Mouse (Mus musculus): Measurements from ENCODE around the gene Zfp385a. TPM values are rescaled to one million over a fixed set of nuclear protein-coding genes. Genes with fewer than 3 reads are reported as not detected.

Gene Zfp385a
- total and polyA plus RNA-seq, 2 experiments from 2014 or later, result 13.0 to 21.3 TPM

GRCm38 (mm10) chr15:103362950-103363349 is 23.1 kb upstream of the Zfp385a start:
- Histone ChIP-seq H3K4me1 (ENCODE audit: insufficient read depth) (peaks cover 11% of the 10 kb centered on the region), H3K36me3 (ENCODE audit: insufficient read depth) (no peaks in the 10 kb centered on the region), H3K4me2 (ENCODE audit: low read depth) (no peak overlapping the region), H3K4me3 (ENCODE audit: low read depth, low read length) (no peak overlapping the region), H3K27me3 (ENCODE audit: insufficient read depth, low read length) (0 out of 2 replicates have a peak, but pooled peaks cover 1% of the 10 kb centered on the region), H3K27ac (ENCODE audit: low read depth, low read length) (no peak overlapping the region), H3K9me3 (ENCODE audit: low read length) (no peaks in the 10 kb centered on the region), H3K9ac (no peak overlapping the region)
- 88% methylated on average over 3 of the region's 3 CpGs for WGBS
- ATAC-seq (no peak), DNase-seq (no peak)
- no peak for TF ChIP-seq CTCF (IDR thresholded peaks at IDR 0.05; ENCODE audit: low read depth)

- H3K27me3 ChIP-seq (ENCODE audit: insufficient read depth, low read length), result no peaks in the 10 kb centered on the region
- H3K36me3 ChIP-seq (ENCODE audit: insufficient read depth), result no peaks in the 10 kb centered on the region
- no peak overlapping the region for H3K9ac ChIP-seq
- 77% methylated on average over 6 of the region's 7 CpGs for WGBS
- no peak overlapping the region for H3K4me3 ChIP-seq (ENCODE audit: low read depth, low read length)
- H3K9me3 ChIP-seq (ENCODE audit: low read length), result no peaks in the 10 kb centered on the region
- DNase-seq (no peak), ATAC-seq (no peak)
- no peak for TF ChIP-seq CTCF (IDR thresholded peaks at IDR 0.05; ENCODE audit: low read depth)
- H3K27ac ChIP-seq (ENCODE audit: low read depth, low read length), result no peak overlapping the region
- no peak overlapping the region for H3K4me2 ChIP-seq (ENCODE audit: low read depth)
- H3K4me1 ChIP-seq (ENCODE audit: insufficient read depth), result peaks cover 11% of the 10 kb centered on the region
Measured at GRCm38 (mm10) chr15:103362333-103362732, 22.4 kb upstream of the Zfp385a start.

GRCm38 (mm10) chr15:103361269-103361668 is 21.4 kb upstream of the Zfp385a start:
- no peak for DNase-seq
- Histone ChIP-seq H3K27ac (ENCODE audit: low read depth, low read length) (no peak overlapping the region), H3K36me3 (ENCODE audit: insufficient read depth) (no peaks in the 10 kb centered on the region), H3K4me1 (ENCODE audit: insufficient read depth) (peaks cover 6% of the 10 kb centered on the region), H3K9ac (no peak overlapping the region), H3K4me3 (ENCODE audit: low read depth, low read length) (no peak overlapping the region), H3K4me2 (ENCODE audit: low read depth) (no peak overlapping the region), H3K9me3 (ENCODE audit: low read length) (no peaks in the 10 kb centered on the region), H3K27me3 (ENCODE audit: insufficient read depth, low read length) (no peaks in the 10 kb centered on the region)
- WGBS, result 86% methylated on average over 1 of the region's 1 CpGs
- no peak for TF ChIP-seq CTCF (IDR thresholded peaks at IDR 0.05; ENCODE audit: low read depth)
- ATAC-seq, result no peak

GRCm38 (mm10) chr15:103359869-103360602 is 20.1 kb upstream of the Zfp385a start:
- no peak for TF ChIP-seq CTCF (IDR thresholded peaks at IDR 0.05; ENCODE audit: low read depth)
- H3K27me3 ChIP-seq (ENCODE audit: insufficient read depth, low read length), result no peaks in the 10 kb centered on the region
- ATAC-seq, result peak; percentile 50; the same call in 1 of the 2 replicates
- no peak overlapping the region for H3K27ac ChIP-seq (ENCODE audit: low read depth, low read length)
- no peaks in the 10 kb centered on the region for H3K36me3 ChIP-seq (ENCODE audit: insufficient read depth)
- DNase-seq, result peak; percentile 32
- H3K4me2 ChIP-seq (ENCODE audit: low read depth), result no peak overlapping the region
- H3K4me1 ChIP-seq (ENCODE audit: insufficient read depth), result no peaks in the 10 kb centered on the region
- no peaks in the 10 kb centered on the region for H3K9me3 ChIP-seq (ENCODE audit: low read length)
- no peak overlapping the region for H3K4me3 ChIP-seq (ENCODE audit: low read depth, low read length)
- 81% methylated on average over 5 of the region's 5 CpGs for WGBS
- no peak overlapping the region for H3K9ac ChIP-seq

GRCm38 (mm10) chr15:103359122-103359510 is 19.2 kb upstream of the Zfp385a start:
- no peaks in the 10 kb centered on the region for H3K9me3 ChIP-seq (ENCODE audit: low read length)
- H3K27me3 ChIP-seq (ENCODE audit: insufficient read depth, low read length), result no peaks in the 10 kb centered on the region
- no peak overlapping the region for H3K9ac ChIP-seq
- H3K4me2 ChIP-seq (ENCODE audit: low read depth), result no peak overlapping the region
- no peaks in the 10 kb centered on the region for H3K4me1 ChIP-seq (ENCODE audit: insufficient read depth)
- H3K36me3 ChIP-seq (ENCODE audit: insufficient read depth), result no peaks in the 10 kb centered on the region
- TF ChIP-seq CTCF (IDR thresholded peaks at IDR 0.05; ENCODE audit: low read depth), result no peak
- 89% methylated on average over 1 of the region's 1 CpGs for WGBS
- DNase-seq (no peak), ATAC-seq (no peak)
- H3K27ac ChIP-seq (ENCODE audit: low read depth, low read length), result no peak overlapping the region
- H3K4me3 ChIP-seq (ENCODE audit: low read depth, low read length), result no peak overlapping the region

- Histone ChIP-seq H3K4me1 (ENCODE audit: insufficient read depth) (no peaks in the 10 kb centered on the region), H3K9ac (no peak overlapping the region), H3K4me2 (ENCODE audit: low read depth) (no peak overlapping the region), H3K36me3 (ENCODE audit: insufficient read depth) (no peaks in the 10 kb centered on the region), H3K27me3 (ENCODE audit: insufficient read depth, low read length) (no peaks in the 10 kb centered on the region), H3K27ac (ENCODE audit: low read depth, low read length) (no peak overlapping the region), H3K9me3 (ENCODE audit: low read length) (no peaks in the 10 kb centered on the region), H3K4me3 (ENCODE audit: low read depth, low read length) (no peak overlapping the region)
- no peak for TF ChIP-seq CTCF (IDR thresholded peaks at IDR 0.05; ENCODE audit: low read depth)
- DNase-seq (no peak), ATAC-seq (no peak)
- WGBS, result 44% methylated on average over 4 of the region's 4 CpGs
Measured at GRCm38 (mm10) chr15:103358278-103359121, 18.6 kb upstream of the Zfp385a start.

- 77% methylated on average over 4 of the region's 4 CpGs for WGBS
Measured at GRCm38 (mm10) chr15:103357817-103358216, 17.9 kb upstream of the Zfp385a start.

More at GRCm38 (mm10) chr15:103357817-103358216, 17.9 kb upstream of the Zfp385a start:
- H3K9ac ChIP-seq, result no peak overlapping the region
- DNase-seq, result no peak
- H3K4me3 ChIP-seq (ENCODE audit: low read depth, low read length), result no peak overlapping the region
- ATAC-seq, result no peak
- TF ChIP-seq CTCF (IDR thresholded peaks at IDR 0.05; ENCODE audit: low read depth), result no peak
- no peaks in the 10 kb centered on the region for H3K27me3 ChIP-seq (ENCODE audit: insufficient read depth, low read length)
- H3K36me3 ChIP-seq (ENCODE audit: insufficient read depth), result no peaks in the 10 kb centered on the region
- no peaks in the 10 kb centered on the region for H3K9me3 ChIP-seq (ENCODE audit: low read length)
- H3K4me1 ChIP-seq (ENCODE audit: insufficient read depth), result no peaks in the 10 kb centered on the region
- H3K27ac ChIP-seq (ENCODE audit: low read depth, low read length), result no peak overlapping the region
- H3K4me2 ChIP-seq (ENCODE audit: low read depth), result no peak overlapping the region

Data from forebrain, postnatal 0 days (tissue).